Mouse (Mus musculus) lung, adult 2 months (tissue): ENCODE results near the gene Tec. TPM values are rescaled to one million over a fixed set of nuclear protein-coding genes. Genes with fewer than 3 reads are reported as not detected.

ENCODE experiments used
- DNase-seq: peaks from one replicate; pipeline ENCODE4 v3.0.0; 2022
- H3K4me1 ChIP-seq: fragments of 200-500 bp; 2 replicates; pipeline ENCODE4 v1.6.1; 2011; ENCODE audit warnings: low read length; ENCODE audit not compliant: control insufficient read depth, insufficient read depth
- H3K4me3 ChIP-seq: fragments of 200-500 bp; replicated peaks from 2 replicates; pipeline ENCODE3; 2011; ENCODE audit warnings: low read depth, mild to moderate bottlenecking, control low read depth, low read length; ENCODE audit errors: extremely low read depth
- CTCF ChIP-seq: fragments of 200-500 bp; IDR thresholded peaks from 2 replicates; pipeline ENCODE4 v1.5.1; 2011; ENCODE audit warnings: mild to moderate bottlenecking, low read length, control low read depth; ENCODE audit not compliant: insufficient read depth
- POLR2A ChIP-seq: fragments of 200-500 bp; IDR thresholded peaks from 2 replicates; pipeline ENCODE4 v1.6.1; 2011; ENCODE audit warnings: low read depth, mild to moderate bottlenecking, control low read depth, low read length, borderline replicate concordance; ENCODE audit errors: extremely low read depth
- WGBS: fragments of 180-500 bp; shearing (Covaris S2); methylation state at CpG from one replicate; pipeline ENCODE4 v1.1.7; 2018; 5-methylcytosine and 5-hydroxymethylcytosine counted together
- polyA plus RNA-seq: library from polyadenylated mRNA; depleted of rRNA; stranded (reverse); fragments of >200 nt; gene quantifications from 2 replicates; pipeline ENCODE4 v1.2.3, GENCODE M21; 2012

The Tec gene
- polyA plus RNA-seq, 1 experiment = 4.2 TPM

DNA sequence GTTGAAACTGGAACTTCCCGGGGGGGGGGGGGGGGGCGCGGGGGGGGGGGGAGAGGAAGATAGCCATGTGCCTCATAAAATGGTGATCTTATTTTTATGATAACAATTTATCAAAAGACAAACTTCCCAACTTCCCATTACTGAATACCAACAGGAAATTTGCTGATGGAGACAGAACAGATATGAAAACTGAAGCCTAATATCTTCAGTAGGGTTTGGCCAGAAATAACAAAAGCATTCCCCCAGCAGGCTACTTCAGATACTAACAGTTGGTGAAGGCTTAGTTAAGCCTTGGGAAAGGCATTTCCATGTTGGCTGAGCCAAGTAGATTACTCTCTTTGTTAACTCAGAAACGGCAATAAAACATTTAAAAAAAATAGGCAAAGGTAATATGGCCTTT, 21.6 kb downstream of the Tec start:
- WGBS = 44% methylated on average over 1 of the region's 4 CpGs
- no peak overlapping the region for H3K4me3 ChIP-seq

DNA sequence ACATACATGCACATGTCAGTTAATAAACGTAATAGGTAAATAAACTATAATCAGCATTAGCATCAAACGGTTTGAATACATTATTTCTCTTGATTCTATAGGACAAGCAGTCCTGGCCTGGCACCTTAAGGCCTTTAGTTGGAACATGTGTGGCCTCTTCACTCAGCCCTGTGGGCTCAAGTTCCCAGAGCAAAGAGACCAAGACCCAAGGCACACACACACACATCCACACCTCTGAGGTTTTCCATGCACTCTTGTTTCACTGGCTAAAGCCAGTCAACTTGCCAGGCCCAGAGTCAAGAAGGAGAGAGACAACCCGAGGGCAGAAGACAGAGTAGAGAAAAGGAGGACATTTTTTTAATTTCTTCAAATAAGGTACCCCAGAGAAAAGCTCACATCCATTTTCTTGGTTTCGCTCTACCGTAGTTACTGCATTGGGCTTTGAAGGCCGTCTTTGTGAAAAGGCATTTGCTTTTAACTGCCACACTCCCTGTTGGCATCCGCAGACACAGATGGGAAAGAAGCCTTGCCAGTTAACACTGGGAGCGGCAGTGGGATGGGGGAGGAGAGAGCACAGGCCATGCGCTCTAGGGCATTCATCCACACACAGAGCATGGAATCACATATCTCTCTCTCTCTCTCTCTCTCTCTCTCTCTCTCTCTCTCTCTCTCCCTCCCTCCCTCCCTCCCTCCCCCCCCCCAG, 22.2 kb downstream of the Tec start:
- no peak overlapping the region for H3K4me3 ChIP-seq
- 62% methylated on average over 9 of the region's 9 CpGs for WGBS
- peaks cover 2% of the 10 kb centered on the region; the same call in 1 of the 2 replicates for H3K4me1 ChIP-seq
- TF ChIP-seq CTCF = no peak
- no peak for TF ChIP-seq POLR2A
- DNase-seq = no peak

More for the DNA sequence above, 21.6 kb downstream of the Tec start:
- peaks cover 2% of the 10 kb centered on the region; the same call in 1 of the 2 replicates for H3K4me1 ChIP-seq
- TF ChIP-seq CTCF (no peak), POLR2A (no peak)
- no peak for DNase-seq

DNA sequence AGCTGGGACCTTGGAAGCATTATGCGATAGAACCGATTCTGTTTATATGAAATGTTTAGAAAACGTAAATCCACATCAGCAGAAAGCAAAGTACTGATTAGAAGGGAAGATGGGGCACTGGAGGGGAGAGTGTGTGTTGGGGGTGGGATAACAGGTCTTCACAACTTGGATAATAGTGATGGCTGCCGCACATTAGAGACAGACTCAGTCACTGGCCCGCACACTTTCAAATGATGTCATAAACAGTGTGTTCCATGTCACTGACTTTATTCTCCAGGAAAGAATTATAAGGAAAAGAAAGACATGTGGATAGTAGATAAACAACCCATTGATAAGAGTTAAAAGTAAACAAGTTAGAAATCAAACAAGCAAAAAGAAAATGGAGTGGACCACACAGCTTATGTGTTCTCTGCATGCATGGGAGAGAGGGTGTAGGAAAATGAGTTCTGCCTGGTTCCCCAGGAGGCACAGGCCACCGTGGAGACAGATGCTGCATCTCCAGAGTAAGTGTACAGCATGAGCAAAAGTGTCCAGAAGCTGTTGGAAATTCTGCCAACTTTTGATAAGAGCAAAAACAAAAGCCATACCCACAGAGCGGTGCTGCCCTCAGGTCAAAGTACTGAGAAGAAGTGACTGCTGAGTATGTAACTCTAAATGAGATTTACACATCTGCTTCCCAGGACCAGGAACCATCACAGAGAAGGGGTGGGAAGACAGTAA, 23.3 kb downstream of the Tec start:
- no peak overlapping the region for H3K4me3 ChIP-seq
- DNase-seq = no peak
- TF ChIP-seq CTCF = no peak
- TF ChIP-seq POLR2A = no peak
- peaks cover 2% of the 10 kb centered on the region; the same call in 1 of the 2 replicates for H3K4me1 ChIP-seq
- 74% methylated on average over 7 of the region's 7 CpGs for WGBS

DNA sequence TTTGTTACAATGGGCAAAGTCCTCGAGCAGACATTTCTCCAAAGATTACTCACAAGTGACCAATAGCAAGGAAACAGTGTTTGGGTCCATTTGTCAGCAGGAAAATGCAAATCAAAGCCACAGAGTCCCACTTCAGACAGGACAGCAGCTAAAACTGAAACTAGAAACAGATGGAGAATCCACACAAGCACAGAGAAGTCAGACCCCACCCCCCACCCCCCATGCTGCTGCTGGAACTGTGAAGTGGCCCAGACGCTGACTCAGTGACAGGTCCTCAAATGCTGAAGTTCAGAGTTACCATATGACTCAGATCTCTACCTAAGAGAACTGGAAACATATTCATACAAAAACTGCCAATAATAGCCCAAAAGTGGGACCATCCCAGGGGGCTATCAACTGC, 24.0 kb downstream of the Tec start:
- peaks cover 2% of the 10 kb centered on the region; the same call in 1 of the 2 replicates for H3K4me1 ChIP-seq
- 50% methylated on average over 2 of the region's 2 CpGs for WGBS
- H3K4me3 ChIP-seq = no peak overlapping the region
- TF ChIP-seq POLR2A (no peak), CTCF (no peak)
- DNase-seq = no peak

DNA sequence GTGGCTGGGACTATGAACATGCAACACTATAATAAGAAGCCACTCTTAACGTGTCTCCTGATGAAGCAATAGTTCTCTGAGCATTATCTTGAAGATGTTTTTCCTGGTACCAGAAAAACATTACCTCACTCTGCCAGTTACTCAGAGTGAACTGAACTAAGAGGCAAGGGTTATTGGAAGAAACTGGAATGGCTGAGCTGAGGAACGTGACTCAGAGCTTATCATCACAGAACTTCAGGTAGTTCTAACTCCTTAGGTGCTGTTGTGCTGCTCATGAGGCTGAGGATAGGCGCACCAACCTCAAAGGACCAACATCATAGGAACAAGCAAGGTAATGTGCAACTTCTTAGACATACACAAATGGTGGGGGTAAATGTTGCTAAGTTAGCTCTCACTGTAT, 28.6 kb downstream of the Tec start:
- H3K4me1 ChIP-seq = no peaks in the 10 kb centered on the region
- TF ChIP-seq CTCF = no peak
- no peak overlapping the region for H3K4me3 ChIP-seq
- no peak for DNase-seq
- 75% methylated on average over 3 of the region's 3 CpGs for WGBS

DNA sequence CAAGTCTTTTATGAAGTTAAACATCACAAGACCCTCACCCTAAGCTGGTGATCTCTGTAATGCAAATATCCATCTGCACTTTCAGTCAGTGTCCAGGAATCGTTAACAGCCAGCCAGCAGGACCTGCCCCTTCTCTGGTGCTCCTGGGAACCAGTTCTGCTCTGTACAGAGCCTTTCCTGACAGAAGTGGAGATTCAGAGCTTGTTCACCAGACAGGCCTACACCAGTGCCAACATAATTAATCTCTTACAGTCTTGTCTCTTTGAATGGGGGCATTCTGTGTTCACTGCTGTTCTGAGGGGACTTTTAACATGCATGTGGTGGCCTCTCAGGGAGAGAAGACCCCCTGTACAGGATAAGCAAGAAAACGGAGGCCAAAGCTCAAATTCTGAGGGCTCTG, 29.3 kb downstream of the Tec start:
- WGBS = 69% methylated on average over 2 of the region's 2 CpGs
- H3K4me1 ChIP-seq = no peaks in the 10 kb centered on the region
- no peak for DNase-seq
- no peak overlapping the region for H3K4me3 ChIP-seq
- TF ChIP-seq CTCF (no peak), POLR2A (no peak)

DNA sequence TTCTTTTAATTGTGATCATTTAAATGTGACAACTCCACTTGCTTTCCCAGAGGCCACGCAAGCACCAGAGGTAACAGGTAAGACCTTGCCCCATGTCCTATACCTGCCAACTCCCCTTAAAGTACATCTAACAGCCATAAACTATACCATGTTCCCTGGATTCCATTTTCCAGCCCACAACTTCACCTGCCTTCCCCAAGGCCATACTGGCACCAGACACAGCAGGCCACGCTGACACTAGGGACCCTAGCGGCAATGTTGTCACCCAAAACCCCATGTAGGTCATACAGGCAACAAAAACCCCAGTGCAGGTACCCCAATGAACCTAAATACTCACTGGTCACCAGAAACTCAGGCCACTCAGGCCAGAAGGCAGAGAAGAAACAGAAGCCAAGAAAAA, 32.6 kb downstream of the Tec start:
- DNase-seq = no peak
- no peak for TF ChIP-seq CTCF
- no peak for TF ChIP-seq POLR2A
- 92% methylated on average over 3 of the region's 3 CpGs for WGBS
- Histone ChIP-seq H3K4me3 (no peak overlapping the region), H3K4me1 (peaks cover 7% of the 10 kb centered on the region)

DNA sequence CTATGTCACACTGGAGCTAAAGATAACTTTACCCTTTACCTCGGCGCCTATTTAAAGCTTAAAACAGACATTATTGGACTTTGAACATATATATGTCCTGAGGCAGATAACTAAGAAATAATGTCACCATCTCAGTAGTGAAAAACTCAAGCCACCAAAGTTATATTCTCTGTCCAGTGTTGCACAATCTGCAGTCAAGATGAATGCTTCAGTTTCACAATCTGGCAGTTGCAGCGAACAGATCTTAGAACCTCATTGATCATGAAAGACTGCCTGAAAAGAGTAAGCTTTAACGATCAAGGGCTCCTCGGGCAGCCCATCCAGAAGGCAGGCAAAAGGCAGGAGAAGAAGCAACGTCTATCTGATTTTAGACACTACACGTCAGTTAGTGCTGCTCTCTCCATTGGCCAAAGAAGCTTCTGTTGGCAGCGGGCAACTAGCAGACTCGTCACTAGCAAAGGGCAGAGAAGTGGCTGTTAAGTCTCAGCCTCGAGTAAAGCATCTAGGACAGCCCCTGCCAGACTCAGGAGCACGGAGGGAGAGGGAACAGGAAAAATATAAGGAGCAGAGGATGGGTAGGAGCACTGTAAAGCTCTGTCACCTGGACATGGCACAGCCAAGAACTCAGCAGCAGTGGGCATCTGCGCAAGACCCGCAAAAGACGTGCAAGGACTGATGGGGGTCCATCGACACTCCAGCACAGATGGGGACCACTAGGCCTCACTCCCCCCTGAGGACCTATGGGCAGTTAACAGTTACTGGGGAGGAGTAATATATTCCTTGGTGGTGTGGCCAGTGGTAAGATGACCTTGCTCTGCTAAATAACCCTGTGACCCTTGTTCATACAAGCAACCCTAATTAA, 35.1 kb downstream of the Tec start:
- Histone ChIP-seq H3K4me1 (peaks cover 7% of the 10 kb centered on the region), H3K4me3 (peak overlapping the region; percentile 13)
- WGBS = 60% methylated on average over 15 of the region's 15 CpGs
- TF ChIP-seq CTCF = no peak
- no peak for TF ChIP-seq POLR2A
- no peak for DNase-seq

DNA sequence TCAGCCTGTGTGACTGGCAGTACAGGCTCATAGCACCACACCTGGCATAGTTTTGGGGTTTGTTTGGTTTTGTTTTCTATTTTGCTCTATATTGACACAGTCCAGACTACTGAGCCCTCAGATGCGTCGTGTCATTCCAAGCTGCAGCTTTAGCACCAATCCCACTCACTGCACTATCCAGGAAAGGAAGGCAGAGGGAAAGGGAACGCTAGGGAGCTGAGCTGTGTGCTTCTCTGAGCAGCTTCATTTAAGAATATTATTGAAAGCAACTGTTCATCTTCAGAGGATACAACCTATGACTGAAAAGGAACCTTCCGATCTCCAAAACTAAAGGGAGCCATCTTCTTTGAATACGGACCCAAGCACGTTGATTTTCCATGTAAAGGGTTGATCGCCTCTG, 36.1 kb downstream of the Tec start:
- WGBS = 92% methylated on average over 7 of the region's 7 CpGs
- no peak for TF ChIP-seq CTCF
- TF ChIP-seq POLR2A = no peak

More for the DNA sequence above, 36.1 kb downstream of the Tec start:
- H3K4me1 ChIP-seq = peaks cover 7% of the 10 kb centered on the region
- no peak for DNase-seq
- H3K4me3 ChIP-seq = no peak overlapping the region
